Mouse (Mus musculus) CH12F3 (cell line): Measurements from ENCODE around the gene Rbm33.

Experiments
- in situ Hi-C: fragments of 300-500 bp; cut with MboI; formaldehyde crosslinking; loops from 2 replicates; pipeline ENCODE4 v1.14.3; 2020; ENCODE audit warnings: low sequenced_read_pairs

Rbm33 gene

GRCm38 (mm10) chr5:28459456-28460225 lies 142.7 kb downstream of the Rbm33 start:
- in situ Hi-C loops: loop anchor here (10.0 to 25.0 kb wide), 2 partner anchors 578 to 835 kb away; no protein-coding TSS in a partner anchor

GRCm38 (mm10) chr5:28460556-28461350 lies 143.8 kb downstream of the Rbm33 start:
- in situ Hi-C loops: loop anchor here (25.0 kb wide), 1 partner anchor 577 kb away; no protein-coding TSS in a partner anchor

- in situ Hi-C loops: loop anchor here (25.0 kb wide), 1 partner anchor 576 kb away; no protein-coding TSS in a partner anchor
Observed at GRCm38 (mm10) chr5:28461376-28461775, 144.5 kb downstream of the Rbm33 start.

- in situ Hi-C loops: loop anchor here (25.0 kb wide), 1 partner anchor 574 kb away; no protein-coding TSS in a partner anchor
Observed at GRCm38 (mm10) chr5:28462741-28463590, 146.0 kb downstream of the Rbm33 start.

- in situ Hi-C loops: loop anchor here (25.0 kb wide), 1 partner anchor 574 kb away; no protein-coding TSS in a partner anchor
Observed at GRCm38 (mm10) chr5:28463656-28464055, 146.7 kb downstream of the Rbm33 start.

- in situ Hi-C loops: loop anchor here (25.0 kb wide), 1 partner anchor 573 kb away; no protein-coding TSS in a partner anchor
Observed at GRCm38 (mm10) chr5:28464361-28465098, 147.6 kb downstream of the Rbm33 start.

GRCm38 (mm10) chr5:28465099-28465406 lies 148.1 kb downstream of the Rbm33 start:
- in situ Hi-C loops: loop anchor here (25.0 kb wide), 1 partner anchor 572 kb away; no protein-coding TSS in a partner anchor

GRCm38 (mm10) chr5:28465526-28465925 lies 148.6 kb downstream of the Rbm33 start:
- in situ Hi-C loops: loop anchor here (25.0 kb wide), 1 partner anchor 572 kb away; no protein-coding TSS in a partner anchor

- in situ Hi-C loops: loop anchor here (25.0 kb wide), 1 partner anchor 571 kb away; no protein-coding TSS in a partner anchor
Observed at GRCm38 (mm10) chr5:28466351-28466750, 149.4 kb downstream of the Rbm33 start.

- in situ Hi-C loops: loop anchor here (25.0 kb wide), 1 partner anchor 570 kb away; no protein-coding TSS in a partner anchor
Observed at GRCm38 (mm10) chr5:28466760-28467306, 149.9 kb downstream of the Rbm33 start, which contains the start of gene Shh. Gene Shh (minus strand): TSS chr5:28467256.
